Mouse (Mus musculus): Measurements from ENCODE around the gene Ccdc141. TPM values are rescaled to one million over a fixed set of nuclear protein-coding genes. Genes with fewer than 3 reads are reported as not detected.

The Ccdc141 gene
- polyA plus RNA-seq, 1 experiment: 11.2 TPM

DNA sequence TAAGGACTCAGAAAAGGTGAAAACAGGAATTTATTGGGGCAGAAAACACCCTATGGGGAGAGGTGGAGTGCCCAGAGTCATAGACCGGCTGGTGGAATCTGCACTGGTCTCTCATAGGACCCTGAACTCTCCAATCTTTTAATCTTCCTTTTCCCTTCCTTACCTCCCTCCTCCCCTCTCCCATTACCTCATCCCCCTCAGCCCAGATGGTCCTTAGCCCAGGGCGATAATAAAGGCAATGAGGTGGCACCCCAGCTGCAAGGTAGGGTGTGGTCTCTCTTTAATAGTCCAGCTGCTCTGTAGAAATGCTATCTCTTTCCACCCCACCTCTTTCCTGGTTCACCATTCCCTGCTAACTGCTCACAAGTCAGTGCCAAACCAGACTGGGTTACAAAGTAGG, 7.0 kb upstream of the Ccdc141 start:
- H3K4me1 ChIP-seq (ENCODE audit: control insufficient read depth, insufficient read depth, low read length): no peaks in the 10 kb centered on the region; the same call in 1 of the 2 replicates
- H3K27ac ChIP-seq (ENCODE audit: insufficient read depth, low read length): no peak overlapping the region
- no peak overlapping the region for H3K4me3 ChIP-seq (ENCODE audit: insufficient read depth, low read length)
- TF ChIP-seq POLR2A (IDR thresholded peaks at IDR 0.05; ENCODE audit: extremely low read depth, insufficient read depth, low read length): no peak
- TF ChIP-seq CTCF (IDR thresholded peaks at IDR 0.05; ENCODE audit: extremely low read depth, insufficient read depth, low read length): no peak

DNA sequence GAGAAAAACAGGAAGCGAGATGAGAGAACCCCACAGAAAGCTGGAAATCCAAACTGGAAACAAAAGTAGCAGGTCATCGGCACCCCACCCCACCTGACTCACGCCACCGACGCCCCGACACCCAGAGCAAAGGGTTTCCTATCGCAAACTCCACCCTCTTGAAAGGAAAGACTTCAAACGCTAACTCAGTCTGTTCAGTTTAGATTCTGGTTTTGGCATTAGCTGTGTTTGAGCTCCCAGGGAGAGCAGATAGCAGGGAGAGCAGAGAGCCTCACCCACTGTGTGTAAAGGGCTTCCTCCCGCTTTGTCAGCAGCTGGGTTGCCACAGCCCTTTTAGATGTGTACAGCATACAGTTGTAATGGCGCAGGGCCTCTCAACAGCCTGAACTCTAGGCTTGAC, 6.0 kb upstream of the Ccdc141 start:
- no peak for TF ChIP-seq POLR2A (IDR thresholded peaks at IDR 0.05; ENCODE audit: extremely low read depth, insufficient read depth, low read length)
- TF ChIP-seq CTCF (IDR thresholded peaks at IDR 0.05; ENCODE audit: extremely low read depth, insufficient read depth, low read length): no peak
- H3K4me1 ChIP-seq (ENCODE audit: control insufficient read depth, insufficient read depth, low read length): no peaks in the 10 kb centered on the region; the same call in 1 of the 2 replicates
- no peak overlapping the region for H3K4me3 ChIP-seq (ENCODE audit: insufficient read depth, low read length)
- no peak overlapping the region for H3K27ac ChIP-seq (ENCODE audit: insufficient read depth, low read length)

DNA sequence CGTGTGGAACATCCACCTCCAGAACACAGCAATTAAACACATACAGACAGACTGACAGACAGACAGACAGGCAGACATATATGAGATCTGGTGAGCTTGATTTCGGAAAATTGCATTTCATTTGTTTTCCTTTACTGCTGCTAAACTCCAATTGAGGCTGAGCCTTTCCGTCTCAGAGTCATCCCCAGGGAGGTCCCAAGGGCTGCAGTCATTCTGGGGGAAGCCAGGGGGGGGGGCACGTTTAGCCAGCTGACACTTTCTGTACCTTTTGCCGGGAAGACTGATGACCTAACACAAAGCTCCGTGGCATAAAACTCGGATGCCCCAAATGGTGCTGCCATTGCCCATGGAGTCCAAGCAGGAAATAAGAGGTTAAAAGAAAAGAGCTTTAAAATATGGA, 5.0 kb upstream of the Ccdc141 start:
- H3K27ac ChIP-seq (ENCODE audit: insufficient read depth, low read length): peak overlapping the region; percentile 58; the same call in 1 of the 2 replicates
- TF ChIP-seq CTCF (IDR thresholded peaks at IDR 0.05; ENCODE audit: extremely low read depth, insufficient read depth, low read length): no peak
- no peak for TF ChIP-seq POLR2A (IDR thresholded peaks at IDR 0.05; ENCODE audit: extremely low read depth, insufficient read depth, low read length)
- no peaks in the 10 kb centered on the region; the same call in 1 of the 2 replicates for H3K4me1 ChIP-seq (ENCODE audit: control insufficient read depth, insufficient read depth, low read length)

DNA sequence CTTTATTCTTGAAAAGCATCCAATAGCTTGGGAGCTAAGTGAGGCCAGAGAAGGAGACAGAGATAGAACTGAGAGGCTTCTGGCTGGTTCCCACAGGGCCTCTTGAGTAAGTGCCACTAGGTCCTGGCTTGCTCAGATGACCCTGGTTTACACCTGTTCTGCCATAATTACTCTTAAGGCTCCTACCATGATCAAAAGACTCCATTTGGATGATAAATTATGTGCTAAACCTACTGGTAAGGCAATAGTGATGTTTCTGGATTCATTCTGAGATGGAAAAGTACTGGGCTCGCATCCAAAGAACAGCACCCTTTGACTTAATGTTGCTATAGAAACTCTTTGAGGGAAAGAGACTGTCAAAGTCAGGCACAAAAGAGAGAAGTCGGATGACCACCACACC, 3.9 kb upstream of the Ccdc141 start:
- no peaks in the 10 kb centered on the region; the same call in 1 of the 2 replicates for H3K4me1 ChIP-seq (ENCODE audit: control insufficient read depth, insufficient read depth, low read length)
- H3K4me3 ChIP-seq (ENCODE audit: insufficient read depth, low read length): no peak overlapping the region
- TF ChIP-seq POLR2A (IDR thresholded peaks at IDR 0.05; ENCODE audit: extremely low read depth, insufficient read depth, low read length) (no peak), CTCF (IDR thresholded peaks at IDR 0.05; ENCODE audit: extremely low read depth, insufficient read depth, low read length) (no peak)
- no peak overlapping the region for H3K27ac ChIP-seq (ENCODE audit: insufficient read depth, low read length)

More for the DNA sequence above, 5.0 kb upstream of the Ccdc141 start:
- H3K4me3 ChIP-seq (ENCODE audit: insufficient read depth, low read length): no peak overlapping the region

DNA sequence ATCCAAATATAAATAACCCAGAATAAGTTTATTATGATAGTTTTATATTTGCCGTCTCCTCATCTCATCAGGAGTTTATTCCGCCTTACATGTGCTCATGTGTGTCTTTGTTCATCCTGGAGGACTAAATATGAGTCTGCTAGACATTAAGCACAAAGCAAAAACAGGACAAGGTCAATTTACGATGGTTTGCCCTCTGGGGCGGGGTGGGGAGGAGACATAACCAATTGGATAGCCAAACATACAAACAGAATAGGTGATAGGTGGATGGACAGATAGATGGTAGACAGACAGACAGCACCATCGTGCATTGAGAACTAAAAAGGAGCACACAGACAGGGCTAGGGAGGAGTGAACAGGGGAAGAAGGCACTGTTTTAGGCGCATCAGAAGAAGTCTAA, 3.4 kb upstream of the Ccdc141 start:
- no peaks in the 10 kb centered on the region; the same call in 1 of the 2 replicates for H3K4me1 ChIP-seq (ENCODE audit: control insufficient read depth, insufficient read depth, low read length)
- TF ChIP-seq POLR2A (IDR thresholded peaks at IDR 0.05; ENCODE audit: extremely low read depth, insufficient read depth, low read length) (no peak), CTCF (IDR thresholded peaks at IDR 0.05; ENCODE audit: extremely low read depth, insufficient read depth, low read length) (no peak)
- H3K4me3 ChIP-seq (ENCODE audit: insufficient read depth, low read length): no peak overlapping the region
- H3K27ac ChIP-seq (ENCODE audit: insufficient read depth, low read length): no peak overlapping the region

DNA sequence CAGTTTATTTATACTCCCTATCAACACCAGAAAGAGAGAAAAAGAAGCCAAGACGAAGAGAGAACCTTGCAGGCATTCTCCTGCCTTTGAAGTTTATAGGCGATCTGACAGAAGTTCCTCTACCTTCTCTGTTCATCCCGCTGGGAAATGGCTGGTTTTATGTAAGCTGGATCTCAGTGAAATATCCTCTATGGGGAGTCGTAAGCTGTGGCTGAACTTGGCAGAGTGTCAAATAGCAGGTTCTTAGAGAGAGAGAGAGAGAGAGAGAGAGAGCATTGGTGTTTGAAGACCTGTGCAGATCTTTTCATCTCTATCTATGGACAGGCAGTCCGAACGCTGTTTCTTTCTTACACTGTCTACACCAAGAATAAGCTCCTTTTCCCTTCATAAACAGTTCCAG, 2.9 kb upstream of the Ccdc141 start:
- TF ChIP-seq CTCF (IDR thresholded peaks at IDR 0.05; ENCODE audit: extremely low read depth, insufficient read depth, low read length) (no peak), POLR2A (IDR thresholded peaks at IDR 0.05; ENCODE audit: extremely low read depth, insufficient read depth, low read length) (no peak)
- Histone ChIP-seq H3K4me1 (ENCODE audit: control insufficient read depth, insufficient read depth, low read length) (no peaks in the 10 kb centered on the region; the same call in 1 of the 2 replicates), H3K27ac (ENCODE audit: insufficient read depth, low read length) (0 out of 2 replicates have a peak overlapping the region, but pooled peaks have one; percentile 15), H3K4me3 (ENCODE audit: insufficient read depth, low read length) (no peak overlapping the region)

DNA sequence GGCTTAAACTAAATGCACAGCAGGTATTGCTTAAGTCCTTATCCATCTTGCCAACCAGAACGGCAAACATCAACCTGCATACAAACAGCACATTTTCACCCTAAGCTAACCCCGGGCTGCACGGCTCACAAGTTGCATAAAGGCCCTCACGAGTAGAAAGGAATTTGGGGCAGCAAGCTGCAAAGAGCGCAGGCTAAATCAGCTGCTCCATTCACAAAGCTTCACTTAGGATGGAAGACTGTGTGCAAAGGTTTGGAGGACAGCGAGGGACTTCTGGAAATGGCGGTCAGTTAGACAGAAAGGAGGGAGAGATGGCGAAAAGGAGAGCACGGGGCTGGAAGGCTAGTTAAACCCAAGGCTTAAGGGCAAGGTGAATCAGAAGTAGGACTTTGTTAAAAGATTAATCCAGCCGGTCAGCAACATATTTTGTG, 1.8 kb upstream of the Ccdc141 start:
- no peaks in the 10 kb centered on the region; the same call in 1 of the 2 replicates for H3K4me1 ChIP-seq (ENCODE audit: control insufficient read depth, insufficient read depth, low read length)
- H3K4me3 ChIP-seq (ENCODE audit: insufficient read depth, low read length): no peak overlapping the region; the same call in 1 of the 2 replicates
- peak overlapping the region; percentile 84; the same call in 1 of the 2 replicates for H3K27ac ChIP-seq (ENCODE audit: insufficient read depth, low read length)
- no peak for TF ChIP-seq CTCF (IDR thresholded peaks at IDR 0.05; ENCODE audit: extremely low read depth, insufficient read depth, low read length)
- TF ChIP-seq POLR2A (IDR thresholded peaks at IDR 0.05; ENCODE audit: extremely low read depth, insufficient read depth, low read length): no peak

DNA sequence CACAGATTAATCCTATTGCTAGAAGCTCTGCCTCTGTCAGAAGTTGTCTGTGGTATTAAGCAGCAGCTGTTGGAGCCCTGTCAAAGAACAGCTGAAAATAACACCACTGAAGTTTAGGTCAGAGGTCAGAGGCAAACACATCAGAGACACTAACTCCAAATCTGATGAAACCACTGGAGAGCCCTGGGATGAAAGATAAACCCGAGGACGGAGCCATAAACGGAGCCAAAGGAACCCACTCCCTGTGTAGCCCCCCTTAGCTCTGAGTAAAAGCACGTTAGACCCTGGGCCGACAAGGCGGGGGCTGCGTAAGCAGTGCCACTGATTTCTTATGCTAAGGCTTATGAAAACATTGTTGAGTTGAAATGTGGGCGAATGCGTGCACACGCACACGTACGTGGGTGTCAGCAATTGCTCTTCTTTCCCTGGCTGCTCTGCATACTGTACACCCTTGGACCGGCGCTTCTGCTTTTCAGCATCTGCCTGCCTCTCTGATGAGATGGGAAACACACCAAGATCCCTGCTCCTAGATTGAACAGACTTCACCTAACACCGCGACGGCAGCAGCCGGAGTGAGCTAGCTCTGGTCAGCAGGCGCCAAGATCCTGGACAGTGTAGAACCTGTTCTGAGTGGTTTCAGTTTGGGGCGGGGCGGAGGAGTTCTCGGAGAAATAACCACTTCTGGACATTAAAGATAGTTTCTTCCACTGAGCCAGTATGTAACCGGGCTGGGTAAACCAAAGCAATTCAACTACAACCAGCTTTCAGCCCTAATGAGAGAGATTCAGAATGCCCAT, 1.2 kb upstream of the Ccdc141 start:
- peak overlapping the region; percentile 84 for H3K27ac ChIP-seq (ENCODE audit: insufficient read depth, low read length)
- no peaks in the 10 kb centered on the region; the same call in 1 of the 2 replicates for H3K4me1 ChIP-seq (ENCODE audit: control insufficient read depth, insufficient read depth, low read length)
- H3K4me3 ChIP-seq (ENCODE audit: insufficient read depth, low read length): peak overlapping the region; percentile 30
- TF ChIP-seq CTCF (IDR thresholded peaks at IDR 0.05; ENCODE audit: extremely low read depth, insufficient read depth, low read length) (no peak), POLR2A (IDR thresholded peaks at IDR 0.05; ENCODE audit: extremely low read depth, insufficient read depth, low read length) (peak; percentile 24; the same call in 1 of the 2 replicates)

DNA sequence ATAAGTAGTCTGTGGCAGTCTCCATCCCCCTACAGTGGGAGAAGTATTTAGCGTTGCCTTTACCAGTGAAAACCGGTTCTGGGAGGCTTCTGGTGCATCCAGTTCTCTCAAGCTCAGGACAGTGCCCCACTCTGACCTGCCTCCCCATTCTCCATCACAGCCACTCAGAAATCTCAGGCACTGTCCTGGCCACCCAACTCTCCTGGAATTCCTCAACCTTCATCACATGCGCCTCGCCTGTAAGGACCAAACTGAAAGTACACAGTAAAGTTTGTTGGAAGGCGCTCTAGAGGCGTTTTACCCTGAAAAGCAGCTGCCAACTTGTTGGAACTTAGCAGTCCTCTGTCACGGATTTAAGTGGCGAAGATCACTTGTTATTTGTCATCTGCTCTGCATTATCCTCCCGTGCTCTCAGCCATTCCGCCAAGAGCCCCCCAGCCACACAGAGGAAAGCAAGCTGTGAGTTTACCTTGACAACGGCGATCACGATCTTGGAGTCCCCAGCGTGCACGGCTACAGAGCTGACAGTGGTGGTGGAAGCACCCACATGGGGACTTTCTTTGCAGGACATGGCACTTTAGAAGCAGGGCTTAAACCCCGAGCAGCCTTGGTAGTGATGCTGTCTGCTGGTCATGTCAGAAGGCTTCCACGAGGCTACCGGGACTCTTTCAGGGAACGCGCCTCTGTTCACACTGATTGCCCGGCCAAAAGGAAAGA, 362 bp downstream of the Ccdc141 start:
- H3K27ac ChIP-seq (ENCODE audit: insufficient read depth, low read length): peak overlapping the region; percentile 24
- no peaks in the 10 kb centered on the region; the same call in 1 of the 2 replicates for H3K4me1 ChIP-seq (ENCODE audit: control insufficient read depth, insufficient read depth, low read length)
- TF ChIP-seq CTCF (IDR thresholded peaks at IDR 0.05; ENCODE audit: extremely low read depth, insufficient read depth, low read length) (no peak), POLR2A (IDR thresholded peaks at IDR 0.05; ENCODE audit: extremely low read depth, insufficient read depth, low read length) (no peak)
- peak overlapping the region; percentile 38 for H3K4me3 ChIP-seq (ENCODE audit: insufficient read depth, low read length)

All from cortical plate, adult 2 months (tissue).